Mouse (Mus musculus) ovary, adult 10 weeks (tissue): ENCODE data around the gene 4921509C19Rik. TPM values are rescaled to one million over a fixed set of nuclear protein-coding genes. Genes with fewer than 3 reads are reported as not detected.

ENCODE experiments used
- polyA plus RNA-seq: library from polyadenylated mRNA; stranded (reverse); fragments of 350-450 nt; fragmentation: Illumina TruSeq; extraction: RNeasy Lipid Tissue Mini Kit (QIAGEN cat#74804); gene quantifications from one replicate; pipeline ENCODE4 v1.2.3, GENCODE M21; 2014

4921509C19Rik gene
- not detected for polyA plus RNA-seq

GRCm38 (mm10) chr2:151476053-151476452, at the start of gene 4921509C19Rik:
TSS of gene 4921509C19Rik (minus strand) at chr2:151476153.

GRCm38 (mm10) chr2:151494035-151494803, 18.3 kb upstream of the 4921509C19Rik start, which contains the start of gene Nsfl1c:
TSS of gene Nsfl1c (plus strand) at chr2:151494182.

Other genes with a start within 250 kb of the 4921509C19Rik start
- gene Nsfl1c, start 18.0 kb upstream of the 4921509C19Rik start, polyA plus RNA-seq: 36.2 TPM
- gene Fkbp1a, start 66.3 kb upstream of the 4921509C19Rik start, polyA plus RNA-seq: 262 TPM
- not detected for gene Sdcbp2, start 96.5 kb upstream of the 4921509C19Rik start, polyA plus RNA-seq
- 0.17 TPM for gene Snph, start 156.4 kb upstream of the 4921509C19Rik start, polyA plus RNA-seq
- 0.54 TPM for gene Rad21l, start 192.4 kb upstream of the 4921509C19Rik start, polyA plus RNA-seq
- gene Tmem74b, start 225.9 kb upstream of the 4921509C19Rik start, polyA plus RNA-seq: not detected